Mouse (Mus musculus): ENCODE data around the gene Pdzk1. TPM values are rescaled to one million over a fixed set of nuclear protein-coding genes. Genes with fewer than 3 reads are reported as not detected.

Gene Pdzk1
- 0.08 TPM in 1 of 2 replicates, not detected in the other for polyA plus RNA-seq (2014; fragmentation: Nextera tagmentation; extraction: Ambion mirVana)

DNA sequence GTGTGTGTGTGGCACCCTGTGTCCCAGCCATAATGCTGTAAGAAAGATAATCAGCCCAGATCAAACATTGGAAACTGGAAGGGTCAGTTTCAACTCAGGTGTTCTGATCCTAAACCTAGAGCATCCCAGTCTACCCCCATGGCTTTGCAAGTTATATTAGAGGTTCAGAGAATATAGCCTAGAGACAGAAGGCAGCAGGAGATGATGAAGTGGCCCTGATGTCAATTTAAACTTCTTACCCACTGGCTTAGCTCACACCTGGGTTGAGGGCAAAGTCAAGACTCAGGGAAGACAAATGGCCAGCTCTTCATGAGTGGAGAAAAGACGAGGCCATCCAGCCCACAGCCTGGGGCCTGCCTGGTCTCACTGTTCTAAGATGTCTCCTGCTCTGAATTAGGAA is at the start of gene Pdzk1, which contains the start of gene Cd160:
Pdzk1 (plus strand) TSS at position 301 of the 400 bp plus-strand sequence.
Cd160 (minus strand) TSS at position 368 of the 400 bp plus-strand sequence.
- no peak for TF ChIP-seq CTCF (IDR thresholded peaks at IDR 0.05; ENCODE audit: low read depth)
- no peak for DNase-seq
- 69% methylated on average over 1 of the region's 1 CpGs for WGBS
- H3K9me3 ChIP-seq (ENCODE audit: low read depth, low read length): no peaks in the 10 kb centered on the region
- H3K27me3 ChIP-seq (ENCODE audit: insufficient read depth, low read length): no peaks in the 10 kb centered on the region
- H3K4me1 ChIP-seq (ENCODE audit: insufficient read depth): no peaks in the 10 kb centered on the region
- H3K36me3 ChIP-seq (ENCODE audit: insufficient read depth): no peaks in the 10 kb centered on the region
- no peak for ATAC-seq (ENCODE audit: insufficient read depth)
- H3K4me3 ChIP-seq (ENCODE audit: low read depth, low read length): no peak within 1 kb of the TSS
- no peak within 1 kb of the TSS for H3K27ac ChIP-seq (ENCODE audit: low read depth)
- H3K4me2 ChIP-seq: no peak within 1 kb of the TSS
- H3K9ac ChIP-seq: no peak within 1 kb of the TSS

- no peak for DNase-seq
- no peaks in the 10 kb centered on the region for H3K9me3 ChIP-seq (ENCODE audit: low read depth, low read length)
- H3K27me3 ChIP-seq (ENCODE audit: insufficient read depth, low read length): no peaks in the 10 kb centered on the region
- WGBS: 68% methylated on average over 8 of the region's 8 CpGs
- H3K4me1 ChIP-seq (ENCODE audit: insufficient read depth): no peaks in the 10 kb centered on the region
- H3K9ac ChIP-seq: no peak overlapping the region
- TF ChIP-seq CTCF (IDR thresholded peaks at IDR 0.05; ENCODE audit: low read depth): no peak
- H3K4me3 ChIP-seq (ENCODE audit: low read depth, low read length): no peak overlapping the region
- no peak for ATAC-seq (ENCODE audit: insufficient read depth)
- H3K27ac ChIP-seq (ENCODE audit: low read depth): no peak overlapping the region
- no peak overlapping the region for H3K4me2 ChIP-seq
- H3K36me3 ChIP-seq (ENCODE audit: insufficient read depth): peaks cover 9% of the 10 kb centered on the region; the same call in 1 of the 2 replicates
These were observed 46.8 kb upstream of the Pdzk1 start for GRCm38 (mm10) chr3:96782236-96782635.

DNA sequence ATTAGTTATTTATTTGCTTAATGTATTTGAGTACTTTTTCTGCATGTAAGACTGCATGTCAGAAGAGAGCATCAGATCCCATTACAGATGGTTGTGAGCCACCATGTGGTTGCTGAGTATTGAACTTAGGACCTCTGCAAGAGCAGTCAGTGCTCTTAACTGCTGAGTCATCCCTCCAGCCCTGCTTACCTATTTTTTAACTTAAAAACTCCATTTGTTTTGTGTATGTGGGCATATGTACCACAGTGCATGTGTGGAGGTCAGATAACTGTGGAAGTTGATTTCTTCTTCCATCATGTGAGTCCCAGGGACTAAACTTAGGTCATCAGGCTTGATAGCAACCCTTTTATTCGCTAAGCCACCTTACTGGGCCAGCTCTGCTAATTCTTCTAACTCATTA is 41.3 kb upstream of the Pdzk1 start:
- Histone ChIP-seq H3K36me3 (ENCODE audit: insufficient read depth) (peaks cover 43% of the 10 kb centered on the region; the same call in 1 of the 2 replicates), H3K27me3 (ENCODE audit: insufficient read depth, low read length) (no peaks in the 10 kb centered on the region), H3K4me3 (ENCODE audit: low read depth, low read length) (no peak overlapping the region), H3K9me3 (ENCODE audit: low read depth, low read length) (no peaks in the 10 kb centered on the region), H3K27ac (ENCODE audit: low read depth) (no peak overlapping the region), H3K4me1 (ENCODE audit: insufficient read depth) (no peaks in the 10 kb centered on the region), H3K4me2 (no peak overlapping the region), H3K9ac (no peak overlapping the region)
- TF ChIP-seq CTCF (IDR thresholded peaks at IDR 0.05; ENCODE audit: low read depth): no peak
- DNase-seq: no peak
- 92% methylated on average over 1 of the region's 1 CpGs for WGBS
- no peak for ATAC-seq (ENCODE audit: insufficient read depth)

DNA sequence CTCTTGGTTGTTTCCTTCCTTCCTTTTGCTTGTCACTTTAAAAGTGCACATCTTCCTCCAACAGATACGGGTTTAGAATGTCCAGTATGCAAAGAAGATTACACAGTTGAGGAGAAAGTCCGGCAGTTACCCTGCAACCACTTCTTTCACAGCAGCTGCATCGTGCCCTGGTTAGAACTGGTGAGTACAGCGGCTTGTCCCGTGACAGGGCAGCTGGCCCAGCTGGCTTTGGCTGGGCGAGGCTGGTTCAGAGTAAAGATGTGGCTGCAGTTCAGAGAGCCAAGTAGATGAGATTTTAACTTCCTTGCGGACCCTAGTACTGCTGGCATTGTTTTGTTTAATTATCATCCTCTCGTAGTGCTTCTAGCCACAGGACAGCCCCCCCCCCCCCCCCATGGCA is 40.6 kb upstream of the Pdzk1 start:
- DNase-seq (no peak), ATAC-seq (ENCODE audit: insufficient read depth) (no peak)
- Histone ChIP-seq H3K9me3 (ENCODE audit: low read depth, low read length) (no peaks in the 10 kb centered on the region), H3K4me2 (no peak overlapping the region), H3K27ac (ENCODE audit: low read depth) (no peak overlapping the region), H3K27me3 (ENCODE audit: insufficient read depth, low read length) (no peaks in the 10 kb centered on the region), H3K4me1 (ENCODE audit: insufficient read depth) (no peaks in the 10 kb centered on the region), H3K9ac (no peak overlapping the region), H3K36me3 (ENCODE audit: insufficient read depth) (peaks cover 43% of the 10 kb centered on the region; the same call in 1 of the 2 replicates), H3K4me3 (ENCODE audit: low read depth, low read length) (no peak overlapping the region)
- no peak for TF ChIP-seq CTCF (IDR thresholded peaks at IDR 0.05; ENCODE audit: low read depth)
- WGBS: 83% methylated on average over 8 of the region's 8 CpGs

- no peak overlapping the region for H3K27ac ChIP-seq (ENCODE audit: low read depth)
- ATAC-seq (ENCODE audit: insufficient read depth) (no peak), DNase-seq (no peak)
- H3K36me3 ChIP-seq (ENCODE audit: insufficient read depth): no peaks in the 10 kb centered on the region
- H3K4me1 ChIP-seq (ENCODE audit: insufficient read depth): no peaks in the 10 kb centered on the region
- TF ChIP-seq CTCF (IDR thresholded peaks at IDR 0.05; ENCODE audit: low read depth): no peak
- no peak overlapping the region for H3K4me3 ChIP-seq (ENCODE audit: low read depth, low read length)
- H3K9me3 ChIP-seq (ENCODE audit: low read depth, low read length): no peaks in the 10 kb centered on the region
- H3K9ac ChIP-seq: no peak overlapping the region
- H3K4me2 ChIP-seq: no peak overlapping the region
- WGBS: 72% methylated on average over 11 of the region's 11 CpGs
- no peaks in the 10 kb centered on the region for H3K27me3 ChIP-seq (ENCODE audit: insufficient read depth, low read length)
These were observed 28.8 kb upstream of the Pdzk1 start for GRCm38 (mm10) chr3:96800254-96800653.

DNA sequence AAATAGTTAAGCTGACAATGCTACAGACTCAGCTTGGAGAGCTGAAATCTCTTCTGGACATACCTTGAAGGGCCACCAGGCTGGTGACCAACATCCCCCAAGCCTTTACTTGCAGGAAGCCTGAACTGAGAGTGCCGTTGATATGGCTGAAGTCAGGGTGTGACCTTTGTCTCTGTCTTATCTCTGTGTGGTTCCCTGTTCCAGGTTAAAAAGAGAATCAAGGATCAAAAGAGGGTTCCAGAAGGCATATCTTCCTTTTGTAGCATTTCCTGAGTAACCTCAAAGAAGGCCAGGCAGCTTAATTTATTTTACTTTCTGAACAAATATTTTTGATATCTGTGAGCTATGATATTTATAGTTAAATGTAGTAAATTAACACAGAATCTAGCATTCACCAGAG is 26.9 kb upstream of the Pdzk1 start:
- Histone ChIP-seq H3K9ac (no peak overlapping the region), H3K9me3 (ENCODE audit: low read depth, low read length) (no peaks in the 10 kb centered on the region), H3K4me1 (ENCODE audit: insufficient read depth) (no peaks in the 10 kb centered on the region), H3K4me3 (ENCODE audit: low read depth, low read length) (no peak overlapping the region), H3K4me2 (no peak overlapping the region), H3K27me3 (ENCODE audit: insufficient read depth, low read length) (no peaks in the 10 kb centered on the region), H3K27ac (ENCODE audit: low read depth) (no peak overlapping the region), H3K36me3 (ENCODE audit: insufficient read depth) (no peaks in the 10 kb centered on the region)
- no peak for TF ChIP-seq CTCF (IDR thresholded peaks at IDR 0.05; ENCODE audit: low read depth)
- WGBS: 31% methylated on average over 1 of the region's 1 CpGs
- ATAC-seq (ENCODE audit: insufficient read depth): no peak
- DNase-seq: no peak

GRCm38 (mm10) chr3:96808136-96808535 is 20.9 kb upstream of the Pdzk1 start:
- Histone ChIP-seq H3K27ac (ENCODE audit: low read depth) (no peak overlapping the region), H3K4me3 (ENCODE audit: low read depth, low read length) (no peak overlapping the region), H3K4me1 (ENCODE audit: insufficient read depth) (no peaks in the 10 kb centered on the region; the same call in 1 of the 2 replicates), H3K36me3 (ENCODE audit: insufficient read depth) (no peaks in the 10 kb centered on the region), H3K9ac (no peak overlapping the region), H3K4me2 (no peak overlapping the region), H3K9me3 (ENCODE audit: low read depth, low read length) (no peaks in the 10 kb centered on the region), H3K27me3 (ENCODE audit: insufficient read depth, low read length) (0 out of 2 replicates have a peak, but pooled peaks cover 4% of the 10 kb centered on the region)
- no peak for TF ChIP-seq CTCF (IDR thresholded peaks at IDR 0.05; ENCODE audit: low read depth)
- ATAC-seq (ENCODE audit: insufficient read depth) (no peak), DNase-seq (no peak)
- 74% methylated on average over 3 of the region's 3 CpGs for WGBS

Data from lung, embryonic 14.5 days (tissue).